Mouse (Mus musculus) liver, embryonic 16.5 days (tissue): ENCODE data around the gene Ptprb. TPM values are rescaled to one million over a fixed set of nuclear protein-coding genes. Genes with fewer than 3 reads are reported as not detected.
A peak's percentile ranks its signal among the peaks of the same experiment; 100 is the strongest.

Experiments used
- ATAC-seq: fragments of 200-750 bp; cut with Nextera tagmentation; 2 replicates; pipeline ENCODE4 v1.8.0; 2017; ENCODE audit warnings: low read depth, mild to moderate bottlenecking, moderate number of reproducible peaks, moderate library complexity
- H3K27ac ChIP-seq: fragments of 300-500 bp; sonication (generic); 2 replicates; pipeline ENCODE4 v1.5.1; 2014; ENCODE audit warnings: mild to moderate bottlenecking, low read length
- H3K27me3 ChIP-seq: fragments of 300-500 bp; sonication (generic); 2 replicates; pipeline ENCODE4 v1.6.1; 2014; ENCODE audit warnings: low read depth, low read length, mixed read lengths; ENCODE audit not compliant: control insufficient read depth, insufficient read depth
- H3K36me3 ChIP-seq: fragments of 300-500 bp; sonication (generic); 2 replicates; pipeline ENCODE4 v1.6.1; 2014; ENCODE audit warnings: mild to moderate bottlenecking; ENCODE audit not compliant: control insufficient read depth, insufficient read depth
- H3K4me1 ChIP-seq: fragments of 300-500 bp; sonication (generic); 2 replicates; pipeline ENCODE4 v1.6.1; 2014; ENCODE audit warnings: low read depth, low read length, mixed read lengths; ENCODE audit not compliant: control insufficient read depth
- H3K4me2 ChIP-seq: fragments of 300-500 bp; sonication (generic); 2 replicates; pipeline ENCODE4 v1.6.1; 2014; ENCODE audit warnings: low read depth, low read length, mixed read lengths
- H3K4me3 ChIP-seq: fragments of 300-500 bp; sonication (generic); 2 replicates; pipeline ENCODE4 v1.5.1; 2014; ENCODE audit warnings: low read depth, mild to moderate bottlenecking, low read length
- H3K9ac ChIP-seq: fragments of 300-500 bp; sonication (generic); 2 replicates; pipeline ENCODE4 v1.6.1; 2014; ENCODE audit warnings: low read depth, low read length
- H3K9me3 ChIP-seq: fragments of 300-500 bp; sonication (generic); replicated peaks from 2 replicates; pipeline ENCODE4 v1.6.1; 2016; ENCODE audit warnings: low read length; ENCODE audit not compliant: control insufficient read depth
- WGBS: fragments of 180-500 bp; shearing (Covaris S2); extraction: QIAGEN DNeasy Blood & Tissue Kit; methylation state at CpG from one replicate; pipeline ENCODE4 v1.1.7; 2014; ENCODE audit not compliant: insufficient replicate concordance; 5-methylcytosine and 5-hydroxymethylcytosine counted together
- polyA plus RNA-seq: library from polyadenylated mRNA; unstranded; fragments of >200 nt; fragmentation: Nextera tagmentation; extraction: Ambion mirVana; gene quantifications from 2 replicates; pipeline ENCODE4 v1.2.1, GENCODE M21; 2015

Gene Ptprb
- polyA plus RNA-seq, 1 experiment from 2014 or later = 1.8 TPM

DNA sequence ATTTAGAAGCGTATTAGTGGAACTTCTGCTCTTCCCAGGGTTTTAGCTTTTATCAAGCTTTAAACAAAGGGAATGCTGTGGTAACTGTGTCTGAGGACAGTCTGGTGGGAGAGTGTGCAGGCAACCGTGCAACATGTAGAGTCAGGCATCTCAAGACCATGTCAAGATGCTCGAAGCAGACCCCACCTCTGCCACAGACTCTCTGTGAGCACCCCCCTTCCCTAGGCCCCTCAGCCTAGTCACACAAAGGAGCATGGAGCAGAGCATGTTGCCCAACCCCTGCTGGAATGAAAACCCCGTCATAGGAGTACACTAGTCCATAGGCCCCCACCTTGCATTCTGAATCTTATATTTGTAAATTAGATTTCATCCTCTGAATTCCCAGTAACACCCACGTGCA, 13.8 kb upstream of the Ptprb start:
- WGBS = 51% methylated on average over 5 of the region's 5 CpGs
- H3K27ac ChIP-seq = no peak overlapping the region
- H3K9me3 ChIP-seq = no peaks in the 10 kb centered on the region
- H3K27me3 ChIP-seq = no peaks in the 10 kb centered on the region
- H3K4me3 ChIP-seq = no peak overlapping the region
- H3K4me2 ChIP-seq = no peak overlapping the region
- ATAC-seq = no peak
- H3K9ac ChIP-seq = no peak overlapping the region
- H3K4me1 ChIP-seq = no peaks in the 10 kb centered on the region
- no peaks in the 10 kb centered on the region for H3K36me3 ChIP-seq

DNA sequence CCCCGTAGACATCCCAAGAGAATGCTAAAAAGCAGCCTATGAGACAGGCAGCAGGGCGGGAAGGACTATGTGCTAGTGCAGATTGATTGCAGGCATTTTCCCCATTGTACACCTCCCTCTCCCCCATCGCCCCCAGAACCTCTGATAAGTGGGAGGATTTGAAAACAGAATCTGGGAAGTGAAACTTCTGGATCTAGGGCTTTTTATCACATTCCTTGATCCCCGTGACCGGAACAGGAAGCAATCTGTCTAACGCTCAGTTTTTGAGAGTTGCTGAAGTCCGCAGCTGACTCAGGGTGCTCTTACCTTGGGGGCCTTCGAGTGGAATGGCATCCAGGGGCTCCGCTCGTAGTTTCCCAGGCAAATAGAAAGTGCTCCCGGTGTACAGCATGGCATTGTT, 10.8 kb upstream of the Ptprb start:
- WGBS = 58% methylated on average over 11 of the region's 11 CpGs
- Histone ChIP-seq H3K36me3 (no peaks in the 10 kb centered on the region), H3K4me1 (no peaks in the 10 kb centered on the region; the same call in 1 of the 2 replicates), H3K9ac (no peak overlapping the region), H3K4me3 (no peak overlapping the region), H3K27ac (no peak overlapping the region), H3K27me3 (no peaks in the 10 kb centered on the region), H3K4me2 (no peak overlapping the region), H3K9me3 (no peaks in the 10 kb centered on the region)
- ATAC-seq = no peak

DNA sequence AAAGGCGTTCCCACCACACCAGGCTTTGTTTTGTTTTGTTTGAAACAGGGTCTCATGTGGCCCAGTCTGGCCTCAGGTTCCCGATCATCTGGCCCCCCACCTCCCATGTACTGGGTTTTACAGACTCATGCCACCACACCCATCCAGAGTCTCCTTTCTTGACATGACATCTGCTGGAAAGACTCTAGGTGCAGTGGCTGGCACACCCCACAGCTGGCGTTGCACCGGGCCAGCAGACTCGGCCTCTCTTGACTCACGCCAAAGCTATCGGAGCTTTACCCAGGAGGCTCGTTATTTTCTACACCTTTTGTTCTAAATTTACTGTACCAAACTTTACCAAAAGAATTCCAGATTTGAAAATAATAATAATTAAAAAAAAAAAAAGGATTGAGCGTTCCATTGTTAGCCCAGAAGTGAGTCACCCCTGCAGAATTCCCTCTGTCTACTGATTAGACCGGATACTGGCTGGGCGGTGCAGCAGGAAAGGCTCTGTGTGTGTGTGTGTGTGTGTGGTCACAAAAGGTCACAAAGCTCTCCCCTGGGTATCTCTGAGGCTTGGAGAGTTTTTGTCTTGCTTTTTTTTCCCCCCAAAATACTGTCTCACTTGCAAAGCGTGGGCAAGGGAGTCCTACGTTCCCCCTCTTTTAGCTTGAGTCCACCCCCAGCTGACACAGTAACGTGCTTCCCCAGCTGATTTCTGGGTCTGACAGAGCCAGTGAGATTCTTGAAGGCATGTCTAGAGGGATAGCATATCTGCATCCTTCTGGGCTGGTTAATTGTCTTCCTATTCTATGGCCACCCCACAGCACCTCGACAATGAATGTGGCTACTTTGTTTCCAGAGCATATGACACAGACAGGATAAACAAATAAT, 8.5 kb upstream of the Ptprb start:
- peak; percentile 3; the same call in 1 of the 2 replicates for ATAC-seq
- H3K9me3 ChIP-seq = no peaks in the 10 kb centered on the region
- no peaks in the 10 kb centered on the region; the same call in 1 of the 2 replicates for H3K4me1 ChIP-seq
- H3K4me2 ChIP-seq = no peak overlapping the region
- 50% methylated on average over 15 of the region's 15 CpGs for WGBS
- no peak overlapping the region for H3K4me3 ChIP-seq
- H3K27ac ChIP-seq = no peak overlapping the region; the same call in 1 of the 2 replicates
- H3K27me3 ChIP-seq = no peaks in the 10 kb centered on the region
- H3K9ac ChIP-seq = no peak overlapping the region
- no peaks in the 10 kb centered on the region for H3K36me3 ChIP-seq

GRCm38 (mm10) chr10:116267434-116267822, 7.9 kb upstream of the Ptprb start:
- ATAC-seq = peak; percentile 59
- no peak overlapping the region for H3K4me3 ChIP-seq
- H3K4me2 ChIP-seq = no peak overlapping the region
- no peaks in the 10 kb centered on the region for H3K36me3 ChIP-seq
- H3K27ac ChIP-seq = peak overlapping the region; percentile 38; the same call in 1 of the 2 replicates
- no peak overlapping the region for H3K9ac ChIP-seq
- no peaks in the 10 kb centered on the region for H3K27me3 ChIP-seq
- no peaks in the 10 kb centered on the region; the same call in 1 of the 2 replicates for H3K4me1 ChIP-seq
- no peaks in the 10 kb centered on the region for H3K9me3 ChIP-seq
- WGBS = 39% methylated on average over 4 of the region's 4 CpGs

DNA sequence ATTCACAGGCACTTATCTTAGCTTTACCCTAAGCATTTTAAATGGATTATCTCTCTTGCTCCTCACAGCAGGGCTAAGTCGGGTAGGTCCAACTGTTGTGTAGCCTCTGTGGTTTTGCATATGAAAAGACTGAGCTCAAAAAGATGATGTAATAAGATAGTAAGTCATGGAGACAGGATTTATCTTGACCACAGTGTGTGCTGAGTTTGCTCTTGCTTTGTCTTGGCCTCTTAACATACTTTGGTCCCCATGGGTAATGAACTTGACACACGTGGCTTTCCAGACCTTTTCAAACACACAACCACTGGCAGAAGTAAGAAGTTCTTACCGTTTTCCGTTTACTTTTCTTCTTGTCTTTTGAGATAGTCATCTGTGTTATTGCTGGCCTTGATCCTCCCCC, 7.0 kb upstream of the Ptprb start:
- 48% methylated on average over 4 of the region's 4 CpGs for WGBS

DNA sequence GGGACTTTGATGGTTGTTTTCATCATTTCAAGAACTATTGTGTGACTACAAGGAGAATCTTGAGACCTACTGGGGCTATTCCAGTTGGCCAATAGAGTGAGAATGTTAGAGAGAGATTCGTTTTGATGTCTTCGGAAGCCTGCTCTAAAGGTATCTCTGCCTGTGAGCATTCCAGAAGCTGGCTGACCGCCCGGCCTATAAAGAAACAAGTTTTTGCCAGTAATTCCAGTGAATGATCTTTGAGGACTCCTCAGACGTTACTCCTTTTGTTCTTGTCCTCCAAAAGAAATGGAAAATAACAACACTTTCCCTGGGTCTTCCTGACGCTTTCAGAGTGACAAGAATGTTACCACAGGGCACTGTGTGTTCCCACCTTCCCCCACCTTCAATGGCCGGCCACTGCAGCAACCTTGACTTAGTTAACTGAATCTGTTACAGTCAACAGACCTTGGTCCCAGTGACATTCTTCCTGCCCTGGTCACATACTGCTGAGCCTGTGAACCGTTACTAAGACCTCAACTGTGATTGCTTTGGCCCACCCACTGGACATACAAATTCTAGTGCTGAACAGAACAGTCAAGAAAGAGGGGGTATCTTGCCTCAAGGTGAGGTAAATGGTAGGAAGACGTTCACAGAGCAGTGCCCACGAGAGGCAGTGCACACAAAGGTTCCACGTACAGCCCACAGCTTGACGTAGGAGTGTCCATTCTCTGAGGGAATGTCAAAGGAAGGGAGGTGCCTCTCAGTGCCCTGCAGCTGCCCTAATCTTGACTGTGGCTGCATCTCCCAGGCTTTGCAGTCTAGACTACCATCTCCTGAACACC, 4.5 kb upstream of the Ptprb start:
- Histone ChIP-seq H3K9me3 (no peaks in the 10 kb centered on the region), H3K27ac (no peak overlapping the region), H3K4me2 (no peak overlapping the region), H3K4me3 (no peak overlapping the region), H3K4me1 (no peaks in the 10 kb centered on the region; the same call in 1 of the 2 replicates), H3K36me3 (no peaks in the 10 kb centered on the region), H3K9ac (no peak overlapping the region), H3K27me3 (no peaks in the 10 kb centered on the region)
- 53% methylated on average over 12 of the region's 12 CpGs for WGBS
- no peak; the same call in 1 of the 2 replicates for ATAC-seq

More for the DNA sequence above, 7.0 kb upstream of the Ptprb start:
- H3K36me3 ChIP-seq = no peaks in the 10 kb centered on the region
- H3K9me3 ChIP-seq = no peaks in the 10 kb centered on the region
- no peak overlapping the region for H3K27ac ChIP-seq
- no peak for ATAC-seq
- no peaks in the 10 kb centered on the region; the same call in 1 of the 2 replicates for H3K4me1 ChIP-seq
- no peak overlapping the region for H3K9ac ChIP-seq
- H3K27me3 ChIP-seq = no peaks in the 10 kb centered on the region
- H3K4me2 ChIP-seq = no peak overlapping the region
- no peak overlapping the region for H3K4me3 ChIP-seq

- no peak for ATAC-seq
- Histone ChIP-seq H3K4me2 (no peak overlapping the region), H3K36me3 (no peaks in the 10 kb centered on the region), H3K4me3 (no peak overlapping the region), H3K27ac (no peak overlapping the region), H3K9me3 (no peaks in the 10 kb centered on the region), H3K27me3 (no peaks in the 10 kb centered on the region), H3K4me1 (no peaks in the 10 kb centered on the region; the same call in 1 of the 2 replicates), H3K9ac (no peak overlapping the region)
- WGBS = 65% methylated on average over 10 of the region's 10 CpGs
Measured at GRCm38 (mm10) chr10:116271470-116271915, 3.8 kb upstream of the Ptprb start.

DNA sequence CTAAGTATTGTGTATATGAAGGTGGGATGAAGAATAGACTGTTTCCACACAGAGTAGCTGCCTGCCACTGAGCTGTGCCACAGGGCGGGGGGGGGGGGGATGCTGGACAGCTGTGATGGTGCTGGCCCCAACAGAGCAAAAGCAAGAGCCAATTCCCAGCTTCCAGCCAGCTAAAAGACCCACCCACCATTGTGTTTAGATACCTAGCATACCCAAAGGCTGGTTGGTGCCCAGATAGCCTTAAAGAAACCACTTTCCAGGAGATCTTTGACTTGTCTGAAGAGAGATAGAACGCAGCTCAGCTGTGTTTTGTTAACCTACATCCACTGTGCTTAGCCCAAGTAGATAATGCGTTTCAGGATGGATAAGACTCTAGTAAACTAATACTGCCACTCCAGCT, 3.2 kb upstream of the Ptprb start:
- Histone ChIP-seq H3K36me3 (no peaks in the 10 kb centered on the region), H3K4me2 (no peak overlapping the region), H3K4me3 (no peak overlapping the region), H3K9me3 (no peaks in the 10 kb centered on the region), H3K27ac (no peak overlapping the region), H3K4me1 (no peaks in the 10 kb centered on the region; the same call in 1 of the 2 replicates), H3K9ac (no peak overlapping the region), H3K27me3 (no peaks in the 10 kb centered on the region)
- no peak for ATAC-seq
- WGBS = 66% methylated on average over 3 of the region's 3 CpGs
